Mouse (Mus musculus) limb, embryonic 11.5 days (tissue): ENCODE measurements around the gene Corin. TPM values are rescaled to one million over a fixed set of nuclear protein-coding genes. Genes with fewer than 3 reads are reported as not detected.

Experiments
- ATAC-seq: fragments of 200-750 bp; cut with Nextera tagmentation; 2 replicates; pipeline ENCODE4 v1.8.0; 2017; ENCODE audit warnings: low read depth; ENCODE audit not compliant: insufficient number of reproducible peaks, low FRiP score, low TSS enrichment
- DNase-seq: peaks from one replicate; pipeline ENCODE4 v3.0.0-alpha.2; 2015; ENCODE audit warnings: low spot score
- H3K27ac ChIP-seq: fragments of 300-500 bp; sonication (generic); replicated peaks from 2 replicates; pipeline ENCODE4 v1.5.1; 2014; ENCODE audit warnings: low read depth, mild to moderate bottlenecking, low read length
- H3K27me3 ChIP-seq: fragments of 300-500 bp; sonication (generic); 2 replicates; pipeline ENCODE4 v1.6.1; 2014; ENCODE audit warnings: mild to moderate bottlenecking, low read length, mixed read lengths; ENCODE audit not compliant: control insufficient read depth, insufficient read depth
- H3K36me3 ChIP-seq: fragments of 300-500 bp; sonication (generic); 2 replicates; pipeline ENCODE4 v1.6.1; 2014; ENCODE audit warnings: mild to moderate bottlenecking, low read length, moderate library complexity, mixed read lengths; ENCODE audit not compliant: control insufficient read depth, insufficient read depth
- H3K4me1 ChIP-seq: fragments of 300-500 bp; sonication (generic); 2 replicates; pipeline ENCODE4 v1.6.1; 2014; ENCODE audit warnings: low read length, mixed read lengths; ENCODE audit not compliant: control insufficient read depth, insufficient read depth
- H3K4me2 ChIP-seq: fragments of 300-500 bp; sonication (generic); 2 replicates; pipeline ENCODE4 v1.6.1; 2014; ENCODE audit warnings: low read depth, mild to moderate bottlenecking, moderate library complexity; ENCODE audit not compliant: severe bottlenecking
- H3K4me3 ChIP-seq: fragments of 300-500 bp; sonication (generic); 2 replicates; pipeline ENCODE4 v1.5.1; 2014; ENCODE audit warnings: low read depth, low read length
- H3K9ac ChIP-seq: fragments of 300-500 bp; sonication (generic); 2 replicates; pipeline ENCODE4 v1.6.1; 2014; ENCODE audit warnings: mild to moderate bottlenecking, low read length
- H3K9me3 ChIP-seq: fragments of 300-500 bp; sonication (generic); 2 replicates; pipeline ENCODE4 v1.6.1; 2016; ENCODE audit warnings: low read length; ENCODE audit not compliant: control insufficient read depth
- WGBS: fragments of 180-500 bp; shearing (Covaris S2); extraction: QIAGEN DNeasy Blood & Tissue Kit; methylation state at CpG from one replicate; pipeline ENCODE4 v1.1.7; 2014; 5-methylcytosine and 5-hydroxymethylcytosine counted together
- polyA plus RNA-seq: library from polyadenylated mRNA; unstranded; fragments of >200 nt; fragmentation: Nextera tagmentation; extraction: Ambion mirVana; gene quantifications from 2 replicates; pipeline ENCODE4 v1.2.1, GENCODE M21; 2014

Gene Corin
- polyA plus RNA-seq, 1 experiment from 2014 or later, result 0.75 TPM

GRCm38 (mm10) chr5:72254958-72255357 lies 249.3 kb downstream of the Corin start:
- H3K4me3 ChIP-seq, result no peak overlapping the region

DNA sequence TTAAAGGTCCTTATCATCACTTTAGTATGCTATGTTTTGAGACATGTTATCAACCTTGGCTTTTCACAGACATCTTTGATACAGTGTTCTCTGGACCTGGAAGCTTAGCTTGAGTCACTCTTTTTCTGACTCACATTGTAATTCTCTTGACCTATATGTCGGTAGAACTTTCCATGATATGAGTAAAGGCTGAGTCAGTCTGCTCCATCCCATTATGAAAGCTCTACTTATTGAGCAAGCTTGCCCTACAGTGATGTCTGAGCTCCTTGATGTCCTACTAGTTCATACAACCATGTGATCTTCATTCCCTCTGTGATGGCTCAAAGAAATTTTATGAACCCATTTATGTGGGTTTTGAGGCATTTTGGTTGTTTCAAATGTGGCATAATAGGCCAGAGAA lies 254.1 kb downstream of the Corin start:
- H3K9ac ChIP-seq, result no peak overlapping the region
- H3K4me2 ChIP-seq, result no peak overlapping the region
- no peaks in the 10 kb centered on the region for H3K4me1 ChIP-seq
- H3K36me3 ChIP-seq, result no peaks in the 10 kb centered on the region; the same call in 1 of the 2 replicates
- DNase-seq (no peak), ATAC-seq (no peak)
- no peaks in the 10 kb centered on the region for H3K9me3 ChIP-seq
- WGBS, result 92% methylated on average over 1 of the region's 1 CpGs
- H3K4me3 ChIP-seq, result no peak overlapping the region
- no peaks in the 10 kb centered on the region for H3K27me3 ChIP-seq
- H3K27ac ChIP-seq, result no peak overlapping the region

More at GRCm38 (mm10) chr5:72254958-72255357, 249.3 kb downstream of the Corin start:
- WGBS, result 92% methylated on average over 10 of the region's 10 CpGs
- no peak for DNase-seq
- Histone ChIP-seq H3K9me3 (no peaks in the 10 kb centered on the region), H3K36me3 (no peaks in the 10 kb centered on the region), H3K4me1 (no peaks in the 10 kb centered on the region), H3K27ac (no peak overlapping the region), H3K4me2 (no peak overlapping the region), H3K9ac (no peak overlapping the region), H3K27me3 (no peaks in the 10 kb centered on the region)
- no peak for ATAC-seq

Other genes with a start within 250 kb of the Corin start
- gene Nfxl1, start 55.2 kb upstream of the Corin start, polyA plus RNA-seq, result 27.0 and 28.6 TPM in 2 replicates
- 0.55 and 1.3 TPM in 2 replicates for gene Zar1, start 76.8 kb upstream of the Corin start, polyA plus RNA-seq
- 0.81 and 1.6 TPM in 2 replicates for gene Gm5868, start 83.1 kb upstream of the Corin start, polyA plus RNA-seq
- not detected in 2 replicates for gene Cnga1, start 139.8 kb upstream of the Corin start, polyA plus RNA-seq
- 0.21 and 0.41 TPM in 2 replicates for gene Nipal1, start 143.3 kb upstream of the Corin start, polyA plus RNA-seq
- gene Txk, start 248.3 kb upstream of the Corin start, polyA plus RNA-seq, result 0.03 TPM in 1 of 2 replicates, not detected in the other